Mouse (Mus musculus): ENCODE measurements around the gene Ampd2. TPM values are rescaled to one million over a fixed set of nuclear protein-coding genes. Genes with fewer than 3 reads are reported as not detected.

The Ampd2 gene
- polyA plus RNA-seq, 1 experiment, result 92.9 TPM

GRCm38 (mm10) chr3:108085721-108086469 lies 556 bp downstream of the Ampd2 start:
- TF ChIP-seq POLR2A (IDR thresholded peaks at IDR 0.05; ENCODE audit: low read depth, low read length) (no peak), CTCF (IDR thresholded peaks at IDR 0.05; ENCODE audit: extremely low read depth, insufficient read depth, insufficient read length, insufficient replicate concordance) (no peak)
- DNase-seq (ENCODE audit: low read depth in 1 of 2, low spot score in 2 of 2), result peak in 1 of 2 experiments; percentile 23
- Histone ChIP-seq H3K36me3 (ENCODE audit: control insufficient read depth, insufficient read depth, low read length) (no peaks in the 10 kb centered on the region), H3K4me1 (ENCODE audit: control insufficient read depth, insufficient read depth, insufficient read length) (peaks cover 3% of the 10 kb centered on the region; the same call in 1 of the 2 replicates), H3K4me3 (ENCODE audit: extremely low read depth, insufficient read depth, insufficient read length) (peak overlapping the region; percentile 60), H3K27ac (ENCODE audit: insufficient read depth, low read length) (peak overlapping the region; percentile 43), H3K27me3 (ENCODE audit: control insufficient read depth, insufficient read depth, low read length) (no peaks in the 10 kb centered on the region)
- WGBS, result under 1% methylated on average over 31 of the region's 31 CpGs

GRCm38 (mm10) chr3:108085281-108085720 lies 1.1 kb downstream of the Ampd2 start:
- peaks cover 3% of the 10 kb centered on the region; the same call in 1 of the 2 replicates for H3K4me1 ChIP-seq (ENCODE audit: control insufficient read depth, insufficient read depth, insufficient read length)
- DNase-seq (ENCODE audit: low read depth in 1 of 2, low spot score in 2 of 2), result peak; percentile 27 to 85
- WGBS, result 2% methylated on average over 14 of the region's 14 CpGs

GRCm38 (mm10) chr3:108084767-108085270 lies 1.6 kb downstream of the Ampd2 start:
- WGBS, result 7% methylated on average over 13 of the region's 13 CpGs
- no peak for TF ChIP-seq POLR2A (IDR thresholded peaks at IDR 0.05; ENCODE audit: low read depth, low read length)
- no peak for TF ChIP-seq CTCF (IDR thresholded peaks at IDR 0.05; ENCODE audit: extremely low read depth, insufficient read depth, insufficient read length, insufficient replicate concordance)
- DNase-seq (ENCODE audit: low read depth in 1 of 2, low spot score in 2 of 2), result peak in 1 of 2 experiments; percentile 9
- H3K27ac ChIP-seq (ENCODE audit: insufficient read depth, low read length), result no peak overlapping the region; the same call in 1 of the 2 replicates
- H3K4me3 ChIP-seq (ENCODE audit: extremely low read depth, insufficient read depth, insufficient read length), result peak overlapping the region; percentile 60
- peaks cover 3% of the 10 kb centered on the region; the same call in 1 of the 2 replicates for H3K4me1 ChIP-seq (ENCODE audit: control insufficient read depth, insufficient read depth, insufficient read length)
- peaks cover 5% of the 10 kb centered on the region for H3K36me3 ChIP-seq (ENCODE audit: control insufficient read depth, insufficient read depth, low read length)
- H3K27me3 ChIP-seq (ENCODE audit: control insufficient read depth, insufficient read depth, low read length), result no peaks in the 10 kb centered on the region

More at GRCm38 (mm10) chr3:108085281-108085720, 1.1 kb downstream of the Ampd2 start:
- peak overlapping the region; percentile 23 for H3K27ac ChIP-seq (ENCODE audit: insufficient read depth, low read length)
- peak overlapping the region; percentile 60 for H3K4me3 ChIP-seq (ENCODE audit: extremely low read depth, insufficient read depth, insufficient read length)
- TF ChIP-seq POLR2A (IDR thresholded peaks at IDR 0.05; ENCODE audit: low read depth, low read length) (no peak; the same call in 1 of the 2 replicates), CTCF (IDR thresholded peaks at IDR 0.05; ENCODE audit: extremely low read depth, insufficient read depth, insufficient read length, insufficient replicate concordance) (no peak)
- no peaks in the 10 kb centered on the region for H3K27me3 ChIP-seq (ENCODE audit: control insufficient read depth, insufficient read depth, low read length)
- H3K36me3 ChIP-seq (ENCODE audit: control insufficient read depth, insufficient read depth, low read length), result peaks cover 2% of the 10 kb centered on the region

GRCm38 (mm10) chr3:108083904-108084407 lies 2.5 kb downstream of the Ampd2 start:
- 71% methylated on average over 4 of the region's 4 CpGs for WGBS
- Histone ChIP-seq H3K27ac (ENCODE audit: insufficient read depth, low read length) (no peak overlapping the region), H3K27me3 (ENCODE audit: control insufficient read depth, insufficient read depth, low read length) (no peaks in the 10 kb centered on the region), H3K36me3 (ENCODE audit: control insufficient read depth, insufficient read depth, low read length) (peaks cover 9% of the 10 kb centered on the region), H3K4me3 (ENCODE audit: extremely low read depth, insufficient read depth, insufficient read length) (no peak overlapping the region), H3K4me1 (ENCODE audit: control insufficient read depth, insufficient read depth, insufficient read length) (peaks cover 3% of the 10 kb centered on the region; the same call in 1 of the 2 replicates)
- TF ChIP-seq POLR2A (IDR thresholded peaks at IDR 0.05; ENCODE audit: low read depth, low read length), result no peak
- TF ChIP-seq CTCF (IDR thresholded peaks at IDR 0.05; ENCODE audit: extremely low read depth, insufficient read depth, insufficient read length, insufficient replicate concordance), result no peak
- DNase-seq (ENCODE audit: low read depth in 1 of 2, low spot score in 2 of 2), result no peak

GRCm38 (mm10) chr3:108083161-108083560 lies 3.3 kb downstream of the Ampd2 start:
- peaks cover 3% of the 10 kb centered on the region; the same call in 1 of the 2 replicates for H3K4me1 ChIP-seq (ENCODE audit: control insufficient read depth, insufficient read depth, insufficient read length)
- H3K4me3 ChIP-seq (ENCODE audit: extremely low read depth, insufficient read depth, insufficient read length), result no peak overlapping the region
- H3K27ac ChIP-seq (ENCODE audit: insufficient read depth, low read length), result no peak overlapping the region
- 50% methylated on average over 2 of the region's 2 CpGs for WGBS
- TF ChIP-seq POLR2A (IDR thresholded peaks at IDR 0.05; ENCODE audit: low read depth, low read length) (no peak), CTCF (IDR thresholded peaks at IDR 0.05; ENCODE audit: extremely low read depth, insufficient read depth, insufficient read length, insufficient replicate concordance) (no peak)
- no peaks in the 10 kb centered on the region for H3K27me3 ChIP-seq (ENCODE audit: control insufficient read depth, insufficient read depth, low read length)
- H3K36me3 ChIP-seq (ENCODE audit: control insufficient read depth, insufficient read depth, low read length), result peaks cover 13% of the 10 kb centered on the region
- DNase-seq (ENCODE audit: low read depth in 1 of 2, low spot score in 2 of 2), result no peak

GRCm38 (mm10) chr3:108082251-108082875 lies 4.1 kb downstream of the Ampd2 start:
- Histone ChIP-seq H3K36me3 (ENCODE audit: control insufficient read depth, insufficient read depth, low read length) (peaks cover 17% of the 10 kb centered on the region), H3K27ac (ENCODE audit: insufficient read depth, low read length) (no peak overlapping the region), H3K4me3 (ENCODE audit: extremely low read depth, insufficient read depth, insufficient read length) (no peak overlapping the region), H3K27me3 (ENCODE audit: control insufficient read depth, insufficient read depth, low read length) (no peaks in the 10 kb centered on the region), H3K4me1 (ENCODE audit: control insufficient read depth, insufficient read depth, insufficient read length) (peaks cover 3% of the 10 kb centered on the region; the same call in 1 of the 2 replicates)
- no peak for DNase-seq (ENCODE audit: low read depth in 1 of 2, low spot score in 2 of 2)
- TF ChIP-seq CTCF (IDR thresholded peaks at IDR 0.05; ENCODE audit: extremely low read depth, insufficient read depth, insufficient read length, insufficient replicate concordance), result no peak
- no peak for TF ChIP-seq POLR2A (IDR thresholded peaks at IDR 0.05; ENCODE audit: low read depth, low read length)
- 92% methylated on average over 1 of the region's 1 CpGs for WGBS

Measured in spleen, adult 2 months (tissue).